Mouse (Mus musculus): ENCODE measurements at regions not wholly inside any gene's neighbourhood (a gene's known extent, or its start where the extent isn't known, plus 50 kb on each side); places are given as distances from the start of the nearest gene placed in this dataset.

- no peak overlapping the region for H3K4me2 ChIP-seq (replicated peaks)
- H3K36me3 ChIP-seq, result no peaks in the 10 kb centered on the region
- peaks cover 14% of the 10 kb centered on the region for H3K4me1 ChIP-seq (replicated peaks)
- ATAC-seq, result no peak
- H3K27me3 ChIP-seq, result no peaks in the 10 kb centered on the region
- no peaks in the 10 kb centered on the region for H3K9me3 ChIP-seq
- H3K27ac ChIP-seq, result no peak overlapping the region
- 87% methylated on average over 7 of the region's 7 CpGs for WGBS
- H3K4me3 ChIP-seq (replicated peaks), result no peak overlapping the region
- no peak overlapping the region for H3K9ac ChIP-seq (replicated peaks)
These were observed 610.0 kb upstream of the A1bg start for GRCm38 (mm10) chr15:61532808-61533207.

DNA sequence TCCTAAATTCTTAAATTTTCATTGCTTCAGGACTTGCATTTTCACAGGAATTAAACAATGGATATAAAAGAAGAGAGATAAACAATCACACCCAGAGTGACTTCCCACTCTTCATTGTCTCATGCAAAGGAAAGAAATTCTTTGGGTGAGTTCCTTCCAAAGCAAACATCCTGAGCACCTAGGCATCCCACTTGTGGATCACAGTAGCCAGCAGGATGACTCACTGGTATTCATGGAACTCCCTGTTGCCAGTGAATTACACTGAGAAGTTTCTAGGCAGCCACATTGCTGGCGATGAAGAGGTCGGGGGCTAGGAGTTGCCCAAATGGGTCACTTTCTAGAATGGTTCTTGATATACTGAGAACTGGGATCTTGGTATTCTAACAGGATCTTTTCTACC is 609.2 kb upstream of the A1bg start:
- ATAC-seq, result no peak
- no peak overlapping the region for H3K4me3 ChIP-seq (replicated peaks)
- H3K4me1 ChIP-seq (replicated peaks), result peaks cover 14% of the 10 kb centered on the region
- no peaks in the 10 kb centered on the region for H3K27me3 ChIP-seq
- H3K4me2 ChIP-seq (replicated peaks), result no peak overlapping the region
- H3K36me3 ChIP-seq, result no peaks in the 10 kb centered on the region
- WGBS, result 94% methylated on average over 2 of the region's 2 CpGs
- H3K9ac ChIP-seq (replicated peaks), result no peak overlapping the region
- no peak overlapping the region for H3K27ac ChIP-seq
- H3K9me3 ChIP-seq, result no peaks in the 10 kb centered on the region

- H3K27ac ChIP-seq, result no peak overlapping the region
- no peaks in the 10 kb centered on the region for H3K36me3 ChIP-seq
- no peaks in the 10 kb centered on the region for H3K9me3 ChIP-seq
- H3K27me3 ChIP-seq, result no peaks in the 10 kb centered on the region
- WGBS, result 81% methylated on average over 2 of the region's 2 CpGs
- no peaks in the 10 kb centered on the region for H3K4me1 ChIP-seq (replicated peaks)
- no peak for ATAC-seq
- H3K4me2 ChIP-seq (replicated peaks), result no peak overlapping the region
- H3K4me3 ChIP-seq (replicated peaks), result no peak overlapping the region
- no peak overlapping the region for H3K9ac ChIP-seq (replicated peaks)
These were observed 600.2 kb upstream of the A1bg start for GRCm38 (mm10) chr15:61523036-61523435.

GRCm38 (mm10) chr15:61517265-61517664 is 594.5 kb upstream of the A1bg start:
- no peaks in the 10 kb centered on the region for H3K4me1 ChIP-seq (replicated peaks)
- H3K9ac ChIP-seq (replicated peaks), result no peak overlapping the region
- 74% methylated on average over 1 of the region's 1 CpGs for WGBS

DNA sequence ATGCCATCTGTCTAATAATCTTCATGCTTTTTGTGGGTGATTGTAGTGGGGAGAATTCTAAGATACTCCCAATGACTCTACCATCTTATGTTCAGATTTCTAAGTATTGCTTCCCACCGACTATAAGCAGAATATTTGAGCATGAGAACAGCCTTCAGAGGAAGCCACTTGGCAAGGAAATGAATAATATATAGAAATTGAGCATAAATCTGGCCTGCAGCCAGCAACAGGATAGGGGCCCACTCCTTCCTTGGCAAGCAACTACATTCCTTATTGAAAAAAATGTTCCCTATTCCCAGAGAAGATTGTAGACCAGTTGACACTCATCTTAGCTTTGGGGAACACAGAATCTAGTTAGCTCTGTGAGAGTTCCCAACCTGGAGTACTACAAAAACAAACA is 591.5 kb upstream of the A1bg start:
- Histone ChIP-seq H3K9ac (replicated peaks) (no peak overlapping the region), H3K9me3 (no peaks in the 10 kb centered on the region), H3K27me3 (no peaks in the 10 kb centered on the region), H3K4me1 (replicated peaks) (no peaks in the 10 kb centered on the region), H3K36me3 (no peaks in the 10 kb centered on the region), H3K4me2 (replicated peaks) (no peak overlapping the region), H3K27ac (no peak overlapping the region), H3K4me3 (replicated peaks) (no peak overlapping the region)
- 74% methylated on average over 1 of the region's 1 CpGs for WGBS
- ATAC-seq, result no peak

More at GRCm38 (mm10) chr15:61517265-61517664, 594.5 kb upstream of the A1bg start:
- Histone ChIP-seq H3K4me3 (replicated peaks) (no peak overlapping the region), H3K36me3 (no peaks in the 10 kb centered on the region), H3K9me3 (no peaks in the 10 kb centered on the region), H3K27me3 (no peaks in the 10 kb centered on the region), H3K27ac (no peak overlapping the region), H3K4me2 (replicated peaks) (no peak overlapping the region)
- ATAC-seq, result no peak

- H3K27ac ChIP-seq, result no peak overlapping the region
- H3K4me1 ChIP-seq (replicated peaks), result no peaks in the 10 kb centered on the region
- H3K4me2 ChIP-seq (replicated peaks), result no peak overlapping the region
- H3K9ac ChIP-seq (replicated peaks), result no peak overlapping the region
- no peaks in the 10 kb centered on the region for H3K9me3 ChIP-seq
- no peaks in the 10 kb centered on the region for H3K27me3 ChIP-seq
- 93% methylated on average over 6 of the region's 6 CpGs for WGBS
- H3K4me3 ChIP-seq (replicated peaks), result no peak overlapping the region
- no peaks in the 10 kb centered on the region for H3K36me3 ChIP-seq
- no peak for ATAC-seq
These were observed 586.0 kb upstream of the A1bg start for GRCm38 (mm10) chr15:61508806-61509205.

DNA sequence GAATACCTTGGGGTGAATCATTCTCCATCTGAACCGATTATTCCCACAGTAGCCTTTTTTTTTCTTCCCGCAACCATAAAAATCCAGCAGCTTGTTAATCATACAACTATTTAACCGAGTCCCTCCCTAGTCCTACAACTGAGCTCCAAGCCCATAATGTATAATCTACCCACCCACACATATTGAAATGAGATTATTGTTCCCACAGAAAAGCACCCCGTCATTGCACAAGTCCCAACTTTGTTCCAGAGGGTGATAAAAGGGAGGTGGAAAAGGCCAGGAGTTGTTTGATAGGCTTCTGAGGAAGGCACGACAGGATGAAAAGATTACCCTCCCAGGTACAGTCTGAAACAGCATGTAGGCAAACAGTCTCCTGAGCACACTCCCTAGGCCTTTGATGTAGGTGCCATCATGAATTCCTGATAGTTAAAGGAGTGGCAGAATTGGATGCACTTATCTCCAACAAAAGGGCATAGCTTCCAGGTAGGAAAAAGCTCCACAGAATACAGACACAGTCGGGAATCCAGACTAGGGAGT is 583.6 kb upstream of the A1bg start:
- H3K4me3 ChIP-seq (replicated peaks), result no peak overlapping the region
- WGBS, result 80% methylated on average over 6 of the region's 6 CpGs
- H3K9ac ChIP-seq (replicated peaks), result no peak overlapping the region
- H3K36me3 ChIP-seq, result no peaks in the 10 kb centered on the region
- no peak overlapping the region for H3K27ac ChIP-seq
- H3K9me3 ChIP-seq, result no peaks in the 10 kb centered on the region
- H3K4me2 ChIP-seq (replicated peaks), result no peak overlapping the region
- ATAC-seq, result no peak
- H3K4me1 ChIP-seq (replicated peaks), result no peaks in the 10 kb centered on the region
- H3K27me3 ChIP-seq, result no peaks in the 10 kb centered on the region

DNA sequence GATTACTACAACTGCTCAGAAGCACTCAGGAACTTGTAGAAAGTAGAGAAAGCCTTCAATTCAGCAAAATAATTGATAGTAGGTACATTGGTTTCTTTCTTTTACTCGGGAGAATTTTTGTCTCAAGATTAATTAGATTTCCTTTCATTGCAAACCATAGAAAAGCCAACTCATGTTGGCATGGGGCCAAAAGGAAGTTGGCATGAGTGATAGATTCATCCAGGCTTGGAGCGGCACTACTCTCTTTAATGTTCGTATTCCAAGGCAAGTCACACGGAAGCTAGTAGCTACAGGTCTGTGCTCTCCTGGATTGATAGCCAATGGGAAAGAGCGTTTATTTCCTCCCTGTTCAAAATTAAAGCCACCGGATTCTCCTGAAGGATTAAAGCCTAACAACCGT is 580.6 kb upstream of the A1bg start:
- ATAC-seq, result no peak
- Histone ChIP-seq H3K27me3 (no peaks in the 10 kb centered on the region), H3K4me1 (replicated peaks) (no peaks in the 10 kb centered on the region), H3K4me3 (replicated peaks) (no peak overlapping the region), H3K9me3 (no peaks in the 10 kb centered on the region), H3K4me2 (replicated peaks) (no peak overlapping the region), H3K27ac (no peak overlapping the region), H3K36me3 (no peaks in the 10 kb centered on the region), H3K9ac (replicated peaks) (no peak overlapping the region)
- 83% methylated on average over 7 of the region's 7 CpGs for WGBS

- Histone ChIP-seq H3K4me2 (replicated peaks) (no peak overlapping the region), H3K27me3 (no peaks in the 10 kb centered on the region), H3K4me1 (replicated peaks) (no peaks in the 10 kb centered on the region), H3K4me3 (replicated peaks) (no peak overlapping the region), H3K9ac (replicated peaks) (no peak overlapping the region), H3K27ac (no peak overlapping the region), H3K9me3 (no peaks in the 10 kb centered on the region), H3K36me3 (no peaks in the 10 kb centered on the region)
- WGBS, result 89% methylated on average over 4 of the region's 4 CpGs
- ATAC-seq, result no peak
These were observed 566.9 kb upstream of the A1bg start for GRCm38 (mm10) chr15:61489731-61490130.

GRCm38 (mm10) chr15:61481861-61482260 is 559.0 kb upstream of the A1bg start:
- no peak overlapping the region for H3K4me3 ChIP-seq (replicated peaks)
- WGBS, result 74% methylated on average over 7 of the region's 7 CpGs
- ATAC-seq, result no peak
- H3K27me3 ChIP-seq, result no peaks in the 10 kb centered on the region
- no peak overlapping the region for H3K9ac ChIP-seq (replicated peaks)
- H3K27ac ChIP-seq, result no peak overlapping the region
- no peaks in the 10 kb centered on the region for H3K36me3 ChIP-seq
- no peaks in the 10 kb centered on the region for H3K9me3 ChIP-seq
- no peaks in the 10 kb centered on the region for H3K4me1 ChIP-seq (replicated peaks)
- no peak overlapping the region for H3K4me2 ChIP-seq (replicated peaks)

DNA sequence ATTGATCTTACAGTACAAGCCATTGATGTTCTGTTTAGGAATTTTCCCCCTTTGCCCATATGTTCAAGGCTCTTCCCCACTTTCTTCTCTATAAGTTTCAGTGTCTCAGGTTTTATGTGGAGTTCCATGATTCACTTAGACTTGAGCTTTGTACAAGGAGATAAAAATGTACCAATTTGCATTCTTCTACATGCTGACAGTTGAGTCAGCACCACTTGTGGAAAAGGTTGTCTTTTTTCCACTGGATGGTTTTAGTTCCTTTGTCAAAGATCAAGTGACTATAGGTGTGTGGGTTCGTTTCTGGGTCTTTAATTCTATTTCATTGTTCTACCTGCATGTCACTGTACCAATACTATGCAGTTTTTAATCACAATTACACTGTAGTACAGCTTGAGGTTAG is 551.1 kb upstream of the A1bg start:
- Histone ChIP-seq H3K4me2 (replicated peaks) (no peak overlapping the region), H3K4me3 (replicated peaks) (no peak overlapping the region), H3K27ac (no peak overlapping the region), H3K9ac (replicated peaks) (no peak overlapping the region), H3K4me1 (replicated peaks) (no peaks in the 10 kb centered on the region), H3K27me3 (no peaks in the 10 kb centered on the region), H3K9me3 (no peaks in the 10 kb centered on the region), H3K36me3 (no peaks in the 10 kb centered on the region)
- ATAC-seq, result no peak
- WGBS, result 40% methylated on average over 1 of the region's 1 CpGs

DNA sequence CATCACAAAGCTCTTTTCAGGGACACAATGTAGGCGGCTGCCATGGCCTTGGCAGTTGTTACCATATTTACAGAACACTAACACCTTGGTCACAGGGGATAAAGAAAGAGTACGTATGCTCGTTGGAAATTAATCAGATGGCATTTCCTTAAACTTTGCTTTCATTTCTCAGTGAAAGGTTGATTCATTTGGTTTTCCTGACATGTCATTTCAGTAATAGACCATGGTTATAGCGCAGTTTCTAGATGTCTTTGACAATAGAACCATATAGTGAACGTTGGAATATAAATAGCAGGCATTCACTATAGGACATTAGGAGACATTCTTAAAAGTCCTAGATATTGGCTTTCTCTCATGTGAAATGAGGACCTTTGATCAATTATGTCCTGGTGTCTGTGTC is 532.2 kb upstream of the A1bg start:
- no peaks in the 10 kb centered on the region for H3K27me3 ChIP-seq
- no peaks in the 10 kb centered on the region for H3K4me1 ChIP-seq (replicated peaks)
- no peaks in the 10 kb centered on the region for H3K36me3 ChIP-seq
- no peaks in the 10 kb centered on the region for H3K9me3 ChIP-seq
- H3K4me3 ChIP-seq (replicated peaks), result no peak overlapping the region
- H3K4me2 ChIP-seq (replicated peaks), result no peak overlapping the region
- H3K27ac ChIP-seq, result no peak overlapping the region
- no peak overlapping the region for H3K9ac ChIP-seq (replicated peaks)
- no peak for ATAC-seq
- 88% methylated on average over 5 of the region's 5 CpGs for WGBS

DNA sequence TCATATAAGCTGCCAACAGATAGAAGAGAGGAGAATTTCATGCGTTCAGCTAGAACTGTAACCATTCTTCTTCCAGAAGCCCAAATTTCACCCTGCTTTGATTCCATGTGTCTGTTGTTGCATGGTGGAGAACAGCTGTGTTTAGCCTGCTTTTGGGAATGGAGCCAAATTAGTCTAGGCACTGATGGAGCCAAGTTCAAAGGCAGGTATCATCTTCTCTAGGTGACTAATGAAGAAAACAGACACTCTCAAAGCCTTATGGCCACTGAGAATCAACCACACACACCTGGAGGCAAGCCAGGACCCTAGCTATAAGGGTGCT is 531.5 kb upstream of the A1bg start:
- Histone ChIP-seq H3K27me3 (no peaks in the 10 kb centered on the region), H3K27ac (no peak overlapping the region), H3K4me1 (replicated peaks) (no peaks in the 10 kb centered on the region), H3K9me3 (no peaks in the 10 kb centered on the region), H3K4me3 (replicated peaks) (no peak overlapping the region), H3K36me3 (no peaks in the 10 kb centered on the region), H3K4me2 (replicated peaks) (no peak overlapping the region), H3K9ac (replicated peaks) (no peak overlapping the region)
- no peak for ATAC-seq
- WGBS, result 89% methylated on average over 1 of the region's 1 CpGs

Data from midbrain, embryonic 13.5 days (tissue).